Comparison of ENCODE assay signal across 24 mouse cellular contexts in the genomic region with DNA sequence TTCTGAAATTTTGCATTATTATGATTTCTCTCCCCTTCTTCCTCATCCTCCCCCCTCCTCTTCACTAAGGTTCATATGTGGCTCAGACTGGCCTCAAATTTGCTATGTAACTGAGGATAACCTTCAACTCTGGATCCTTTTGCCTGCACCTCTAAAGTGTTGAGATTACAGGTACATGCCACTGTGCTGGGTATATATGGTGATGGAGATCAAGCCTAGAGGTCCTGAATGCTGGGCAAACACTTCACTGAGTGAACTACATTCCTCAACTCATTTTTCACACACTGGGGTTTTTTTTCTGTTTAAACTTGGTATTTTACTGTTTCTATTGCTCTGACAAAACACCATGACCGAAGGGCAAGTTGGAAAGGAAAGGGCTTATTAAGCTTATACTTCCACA. TPM values are rescaled to one million over a fixed set of nuclear protein-coding genes. Genes with fewer than 3 reads are reported as not detected.
DNase-seq lines count a peak whose midpoint lies in the region; ATAC-seq and TF ChIP-seq lines count a peak whose summit lies in the region.
"Had no signal": no experiment of that assay in that cellular context is flagged by ENCODE, and none has a peak within 500 bp of the region (broad histone marks: within the 10 kb centered on the region; RNA-seq: fewer than 3 reads in every experiment).

No protein-coding gene starts in this region.

- peak; percentile 88 for ATAC-seq in lung, embryonic 16.5 days (ENCODE audit: low read depth)
- ATAC-seq: CD4-positive, CD25-positive, alpha-beta regulatory T cell, adult 4 months; forebrain, embryonic 13.5 days; forebrain, postnatal 0 days; hindbrain, postnatal 0 days had no signal

- TF ChIP-seq POLR2A in kidney, adult 2 months (IDR thresholded peaks at IDR 0.05; ENCODE audit: low read depth, low read length) = no peak

- H3K4me1 ChIP-seq in kidney, adult 2 months (ENCODE audit: control insufficient read depth, insufficient read depth, low read length) = peaks cover 15% of the 10 kb centered on the region; the same call in 1 of the 2 replicates
- peaks cover 25% of the 10 kb centered on the region for H3K4me1 ChIP-seq in lung, embryonic 16.5 days (replicated peaks; ENCODE audit: control insufficient read depth, insufficient read depth, low read length)
- H3K4me1 ChIP-seq: forebrain, embryonic 13.5 days; hindbrain, embryonic 13.5 days had no signal

- H3K27ac ChIP-seq in gastrocnemius, adult 2 months = peak overlapping the region; percentile 67
- peak overlapping the region; percentile 66 for H3K27ac ChIP-seq in kidney, adult 2 months (ENCODE audit: insufficient read depth, low read depth, low read length)
- H3K27ac ChIP-seq in lung, embryonic 16.5 days (ENCODE audit: low read length) = peak overlapping the region; percentile 86
- H3K27ac ChIP-seq: embryonic facial prominence, embryonic 12.5 days; forebrain, embryonic 13.5 days; hindbrain, embryonic 13.5 days; hindbrain, postnatal 0 days had no signal

- no peak overlapping the region for H3K4me2 ChIP-seq in lung, embryonic 16.5 days (ENCODE audit: low read depth, low read length)
- H3K4me2 ChIP-seq: embryonic facial prominence, embryonic 12.5 days; forebrain, embryonic 13.5 days; heart, embryonic 12.5 days; hindbrain, embryonic 13.5 days had no signal

- no peaks in the 10 kb centered on the region for H3K9me3 ChIP-seq in lung, embryonic 16.5 days (ENCODE audit: control insufficient read depth, low read length)
- H3K9me3 ChIP-seq: embryonic facial prominence, embryonic 12.5 days; forebrain, embryonic 13.5 days; G1E; heart, embryonic 12.5 days; hindbrain, embryonic 13.5 days had no signal

- no peaks in the 10 kb centered on the region for H3K27me3 ChIP-seq in kidney, adult 2 months (replicated peaks; ENCODE audit: control insufficient read depth, insufficient read depth, low read length)
- H3K27me3 ChIP-seq in lung, embryonic 16.5 days (ENCODE audit: control insufficient read depth, insufficient read depth, low read depth, low read length) = no peaks in the 10 kb centered on the region
- H3K27me3 ChIP-seq: embryonic facial prominence, embryonic 12.5 days; forebrain, embryonic 13.5 days; heart, embryonic 12.5 days; hindbrain, embryonic 13.5 days had no signal

- no peak for DNase-seq in gastrocnemius, adult 2 months
- no peak for DNase-seq in gastrocnemius, postnatal 10 days
- DNase-seq in kidney, adult 2 months = no peak
- DNase-seq in kidney, adult 11 months = no peak
- no peak for DNase-seq in lung, postnatal 25 days (ENCODE audit: low spot score)
- no peak for DNase-seq in c-Kit-positive CD71-positive TER-119-positive erythroid progenitor cells, embryonic 14.5 days (ENCODE audit: low spot score)
- DNase-seq: adrenal gland, adult 8-10 months; B cell, adult 2 months; cerebellum, adult 11-12 months; cerebellum, adult 9-10 months; forebrain, postnatal 0 days had no signal

- no peak for TF ChIP-seq CTCF in gastrocnemius, adult 2 months (IDR thresholded peaks at IDR 0.05)
- TF ChIP-seq CTCF in kidney, adult 2 months (conservative IDR thresholded peaks at IDR 0.05; ENCODE audit: insufficient read depth, insufficient read length, low read depth, low read length) = no peak

- no peaks in the 10 kb centered on the region for H3K36me3 ChIP-seq in kidney, adult 2 months (ENCODE audit: control insufficient read depth, insufficient read depth, low read length)
- H3K36me3 ChIP-seq in lung, embryonic 16.5 days (ENCODE audit: control insufficient read depth, insufficient read depth, low read length) = no peaks in the 10 kb centered on the region
- H3K36me3 ChIP-seq: embryonic facial prominence, embryonic 12.5 days; G1E; heart, embryonic 12.5 days; hindbrain, embryonic 13.5 days had no signal

- intact Hi-C loops in gastrocnemius, adult 2 months (cut with DNase I) = no loop called here

- H3K9ac ChIP-seq in lung, embryonic 16.5 days (ENCODE audit: low read length) = no peak overlapping the region
- H3K9ac ChIP-seq: embryonic facial prominence, embryonic 12.5 days; forebrain, embryonic 13.5 days; forebrain, postnatal 0 days; heart, embryonic 12.5 days; hindbrain, embryonic 13.5 days had no signal

- H3K4me3 ChIP-seq in gastrocnemius, adult 2 months = no peak overlapping the region
- H3K4me3 ChIP-seq in kidney, adult 2 months (ENCODE audit: insufficient read depth, low read depth, low read length) = no peak overlapping the region
- no peak overlapping the region for H3K4me3 ChIP-seq in lung, embryonic 16.5 days (ENCODE audit: low read length)
- H3K4me3 ChIP-seq: embryonic facial prominence, embryonic 12.5 days; forebrain, embryonic 13.5 days; heart, embryonic 12.5 days; hindbrain, embryonic 13.5 days had no signal

- WGBS in kidney, adult 2 months = 63% methylated on average over 1 of the region's 1 CpGs
- 37% methylated on average over 1 of the region's 1 CpGs for WGBS in lung, embryonic 16.5 days

RNA-seq across cellular contexts. Expression of a gene that starts 52.9 kb away (rescaled TPM):
- not detected for total RNA-seq in gastrocnemius, adult 2 months (2021)
- not detected for total RNA-seq in gastrocnemius, postnatal 10 days (2021)
- 1.7 and 2.5 TPM in 2 replicates for polyA plus RNA-seq in kidney, adult 2 months (2012; rRNA removed)
- polyA plus RNA-seq in lung, embryonic 16.5 days (2015; fragmentation: Nextera tagmentation; extraction: Ambion mirVana) = 0.24 and 0.39 TPM in 2 replicates
- total RNA-seq: adrenal gland, postnatal 4 days; forebrain, postnatal 0 days; gastrocnemius, adult 18-20 months; gastrocnemius, postnatal 36 days; hematopoietic stem cell, adult 5-6 weeks; hindbrain, postnatal 0 days had no signal
- polyA plus RNA-seq: CD4-positive, CD25-positive, alpha-beta regulatory T cell, adult 4 months; cortical plate, adult 2 months; forebrain, embryonic 13.5 days; forebrain, postnatal 0 days; G1E; heart, embryonic 12.5 days; hindbrain, embryonic 13.5 days; hindbrain, postnatal 0 days had no signal
